Mouse (Mus musculus) lung, adult 2 months (tissue): ENCODE measurements around the gene Ncoa7.

Experiments used
- CTCF ChIP-seq: fragments of 200-500 bp; IDR thresholded peaks from 2 replicates; pipeline ENCODE4 v1.5.1; 2011; ENCODE audit warnings: mild to moderate bottlenecking, low read length, control low read depth; ENCODE audit not compliant: insufficient read depth
- POLR2A ChIP-seq: fragments of 200-500 bp; IDR thresholded peaks from 2 replicates; pipeline ENCODE4 v1.6.1; 2011; ENCODE audit warnings: low read depth, mild to moderate bottlenecking, control low read depth, low read length, borderline replicate concordance; ENCODE audit errors: extremely low read depth

- no peak for TF ChIP-seq CTCF
- TF ChIP-seq POLR2A, result no peak
Measured at GRCm38 (mm10) chr10:30756064-30756463, 47.1 kb downstream of the Ncoa7 start.
